Mouse (Mus musculus): ENCODE results near the gene Uqcc3. TPM values are rescaled to one million over a fixed set of nuclear protein-coding genes. Genes with fewer than 3 reads are reported as not detected.
A peak's percentile ranks its signal among the peaks of the same experiment; 100 is the strongest.

Gene Uqcc3
- polyA plus RNA-seq, 1 experiment from 2014 or later = 37.8 TPM

GRCm38 (mm10) chr19:8892829-8893766 is 12.4 kb upstream of the Uqcc3 start, which contains the start of gene Ints5:
TSS of gene Ints5 (plus strand) at chr19:8893005.
- peaks cover 45% of the 10 kb centered on the region for H3K36me3 ChIP-seq
- peaks cover 69% of the 10 kb centered on the region for H3K4me1 ChIP-seq (replicated peaks)
- DNase-seq = peak; percentile 77
- ATAC-seq (ENCODE audit: low read depth) = peak; percentile 56
- no peaks in the 10 kb centered on the region for H3K9me3 ChIP-seq (replicated peaks)
- 1% methylated on average over 54 of the region's 54 CpGs for WGBS (ENCODE audit: insufficient replicate concordance)
- no peaks in the 10 kb centered on the region for H3K27me3 ChIP-seq
- peak within 1 kb of the TSS; percentile 96 for H3K9ac ChIP-seq
- peak within 1 kb of the TSS; percentile 91 for H3K4me3 ChIP-seq (replicated peaks)
- H3K4me2 ChIP-seq = peak within 1 kb of the TSS; percentile 80
- H3K27ac ChIP-seq = peak within 1 kb of the TSS; percentile 94

DNA sequence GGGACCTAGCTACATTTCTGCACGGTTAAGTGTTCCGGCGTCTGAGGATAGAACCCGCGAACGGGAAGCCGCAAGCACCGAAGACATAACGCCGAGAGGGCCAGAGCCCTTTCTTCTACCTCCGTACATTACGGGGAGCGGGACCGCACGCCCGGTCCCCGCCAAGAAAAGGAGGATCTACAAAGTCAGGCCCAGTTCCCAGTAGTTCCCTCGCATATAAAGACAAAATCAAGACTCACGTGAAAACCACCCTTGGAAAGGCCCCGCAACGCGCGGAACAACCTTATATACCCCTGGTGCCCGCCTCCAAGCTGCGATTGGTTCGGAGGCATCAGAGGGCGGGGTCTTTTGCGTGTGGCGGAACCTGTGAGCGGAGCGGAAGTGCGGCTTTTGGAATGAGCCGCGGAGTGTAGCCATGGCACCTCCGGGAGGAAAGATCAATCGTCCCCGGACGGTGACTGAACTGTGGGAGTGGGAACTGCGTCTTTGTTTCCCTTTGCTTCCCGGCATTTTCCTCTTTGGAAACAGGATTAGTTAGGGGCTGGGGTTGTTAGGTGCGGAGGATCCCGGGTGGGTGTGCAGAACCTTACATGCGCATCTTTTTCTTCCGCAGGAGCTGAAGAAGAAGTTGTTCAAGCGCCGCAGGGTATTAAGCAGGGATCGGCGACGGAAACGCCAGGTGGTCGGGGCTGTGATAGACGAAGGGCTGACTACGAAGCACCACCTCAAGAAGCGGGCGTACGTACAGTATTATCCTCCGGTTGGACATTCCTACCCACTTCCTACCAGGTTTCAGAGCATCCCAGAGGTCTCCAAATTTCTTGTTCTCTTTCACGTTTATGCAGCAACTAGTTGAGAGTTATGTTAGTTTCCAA is 8.0 kb upstream of the Uqcc3 start, which contains the start of the genes 1810009A15Rik and Gm49416:
Gene 1810009A15Rik (plus strand): TSS at position 343 of the 875 bp plus-strand sequence.
Gene Gm49416 (plus strand): TSS at position 416 of the 875 bp plus-strand sequence.
- peaks cover 53% of the 10 kb centered on the region for H3K4me1 ChIP-seq (replicated peaks)
- peak; percentile 91 for ATAC-seq (ENCODE audit: low read depth)
- under 1% methylated on average over 58 of the region's 58 CpGs for WGBS (ENCODE audit: insufficient replicate concordance)

GRCm38 (mm10) chr19:8887585-8888463 is 7.1 kb upstream of the Uqcc3 start:
- Histone ChIP-seq H3K27me3 (no peaks in the 10 kb centered on the region), H3K36me3 (peaks cover 19% of the 10 kb centered on the region), H3K9me3 (replicated peaks) (no peaks in the 10 kb centered on the region), H3K27ac (peak overlapping the region; percentile 89), H3K4me2 (peak overlapping the region; percentile 84), H3K4me1 (replicated peaks) (peaks cover 49% of the 10 kb centered on the region), H3K9ac (peak overlapping the region; percentile 83), H3K4me3 (replicated peaks) (peak overlapping the region; percentile 73)
- no peak for ATAC-seq (ENCODE audit: low read depth)
- DNase-seq = no peak
- 7% methylated on average over 19 of the region's 19 CpGs for WGBS (ENCODE audit: insufficient replicate concordance)

More for the DNA sequence above, 8.0 kb upstream of the Uqcc3 start, which contains the start of the genes 1810009A15Rik and Gm49416:
- H3K4me2 ChIP-seq = peak within 1 kb of the TSS; percentile 84
- no peaks in the 10 kb centered on the region for H3K9me3 ChIP-seq (replicated peaks)
- H3K9ac ChIP-seq = peak within 1 kb of the TSS; percentile 85
- DNase-seq = peak; percentile 94
- peak within 1 kb of the TSS; percentile 89 for H3K27ac ChIP-seq
- H3K4me3 ChIP-seq (replicated peaks) = peak within 1 kb of the TSS; percentile 73
- H3K27me3 ChIP-seq = no peaks in the 10 kb centered on the region
- H3K36me3 ChIP-seq = peaks cover 19% of the 10 kb centered on the region

GRCm38 (mm10) chr19:8886916-8887584 is 6.3 kb upstream of the Uqcc3 start:
- H3K27me3 ChIP-seq = no peaks in the 10 kb centered on the region
- H3K4me3 ChIP-seq (replicated peaks) = peak overlapping the region; percentile 73
- peak overlapping the region; percentile 84 for H3K4me2 ChIP-seq
- 50% methylated on average over 1 of the region's 1 CpGs for WGBS (ENCODE audit: insufficient replicate concordance)
- ATAC-seq (ENCODE audit: low read depth) (no peak), DNase-seq (no peak)
- peaks cover 43% of the 10 kb centered on the region for H3K4me1 ChIP-seq (replicated peaks)
- H3K9ac ChIP-seq = peak overlapping the region; percentile 83
- peak overlapping the region; percentile 89 for H3K27ac ChIP-seq
- no peaks in the 10 kb centered on the region for H3K9me3 ChIP-seq (replicated peaks)
- H3K36me3 ChIP-seq = peaks cover 19% of the 10 kb centered on the region

DNA sequence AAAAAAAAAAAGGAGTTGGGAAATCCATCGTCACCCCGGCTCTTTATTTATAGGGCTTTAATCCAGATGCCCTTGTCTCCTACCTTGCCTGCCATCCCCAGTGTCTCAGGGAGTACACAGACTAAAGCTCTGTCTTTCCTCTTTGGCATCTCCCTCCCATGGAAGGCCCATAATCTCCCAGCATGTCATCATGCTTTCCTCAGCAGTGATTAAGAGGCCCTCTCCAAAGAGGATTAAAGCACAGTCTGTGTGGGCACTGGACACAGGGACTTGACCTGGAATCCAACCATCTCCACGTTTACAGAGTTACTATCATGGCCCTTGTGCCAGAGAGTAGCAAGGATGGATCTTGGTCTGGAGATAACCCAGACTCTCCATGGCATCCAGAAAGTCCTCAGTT is 2.9 kb upstream of the Uqcc3 start, which contains the start of the genes Lbhd1 and Gm49403:
Gene Lbhd1 (plus strand): TSS at position 117 of the 400 bp plus-strand sequence.
Gene Gm49403 (plus strand): TSS at position 315 of the 400 bp plus-strand sequence.
- no peak for ATAC-seq (ENCODE audit: low read depth)
- no peak for DNase-seq
- Histone ChIP-seq H3K4me3 (replicated peaks) (no peak within 1 kb of the TSS), H3K4me1 (replicated peaks) (peaks cover 35% of the 10 kb centered on the region), H3K9ac (no peak within 1 kb of the TSS), H3K9me3 (replicated peaks) (no peaks in the 10 kb centered on the region), H3K4me2 (no peak within 1 kb of the TSS), H3K36me3 (no peaks in the 10 kb centered on the region), H3K27ac (no peak within 1 kb of the TSS), H3K27me3 (no peaks in the 10 kb centered on the region)
- 69% methylated on average over 3 of the region's 3 CpGs for WGBS (ENCODE audit: insufficient replicate concordance)

- H3K4me2 ChIP-seq = peak overlapping the region; percentile 89
- H3K9me3 ChIP-seq (replicated peaks) = no peaks in the 10 kb centered on the region
- peak overlapping the region; percentile 90 for H3K9ac ChIP-seq
- H3K27ac ChIP-seq = no peak overlapping the region
- H3K27me3 ChIP-seq = no peaks in the 10 kb centered on the region
- ATAC-seq (ENCODE audit: low read depth) (no peak; the same call in 1 of the 2 replicates), DNase-seq (no peak)
- peak overlapping the region; percentile 91 for H3K4me3 ChIP-seq (replicated peaks)
- 11% methylated on average over 3 of the region's 3 CpGs for WGBS (ENCODE audit: insufficient replicate concordance)
- peaks cover 13% of the 10 kb centered on the region for H3K36me3 ChIP-seq
- peaks cover 18% of the 10 kb centered on the region for H3K4me1 ChIP-seq (replicated peaks)
These were observed 290 bp upstream of the Uqcc3 start for GRCm38 (mm10) chr19:8881034-8881392.

DNA sequence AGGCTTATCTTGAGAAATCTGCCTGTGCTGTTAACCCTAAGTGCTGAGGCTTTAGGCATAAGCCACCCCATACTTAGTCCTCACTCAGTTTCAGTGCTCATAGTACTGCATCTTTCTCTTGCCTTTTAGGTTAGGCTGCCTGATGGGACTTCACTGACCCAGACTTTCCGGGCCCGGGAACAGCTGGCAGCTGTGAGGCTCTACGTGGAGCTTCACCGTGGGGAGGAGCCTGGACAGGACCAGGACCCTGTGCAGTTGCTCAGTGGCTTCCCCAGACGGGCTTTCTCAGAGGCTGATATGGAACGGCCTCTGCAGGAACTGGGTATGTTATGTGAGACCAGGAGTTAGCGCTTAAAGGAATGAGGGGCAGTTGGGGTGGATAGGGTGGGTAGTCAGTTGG is 5.7 kb downstream of the Uqcc3 start:
- Histone ChIP-seq H3K9me3 (replicated peaks) (no peaks in the 10 kb centered on the region), H3K27me3 (no peaks in the 10 kb centered on the region), H3K36me3 (peaks cover 44% of the 10 kb centered on the region), H3K4me1 (replicated peaks) (peaks cover 48% of the 10 kb centered on the region), H3K9ac (no peak overlapping the region; the same call in 1 of the 2 replicates), H3K27ac (0 out of 2 replicates have a peak overlapping the region, but pooled peaks have one; percentile 1), H3K4me2 (no peak overlapping the region), H3K4me3 (replicated peaks) (no peak overlapping the region)
- DNase-seq = no peak
- WGBS (ENCODE audit: insufficient replicate concordance) = 86% methylated on average over 7 of the region's 7 CpGs
- ATAC-seq (ENCODE audit: low read depth) = no peak

DNA sequence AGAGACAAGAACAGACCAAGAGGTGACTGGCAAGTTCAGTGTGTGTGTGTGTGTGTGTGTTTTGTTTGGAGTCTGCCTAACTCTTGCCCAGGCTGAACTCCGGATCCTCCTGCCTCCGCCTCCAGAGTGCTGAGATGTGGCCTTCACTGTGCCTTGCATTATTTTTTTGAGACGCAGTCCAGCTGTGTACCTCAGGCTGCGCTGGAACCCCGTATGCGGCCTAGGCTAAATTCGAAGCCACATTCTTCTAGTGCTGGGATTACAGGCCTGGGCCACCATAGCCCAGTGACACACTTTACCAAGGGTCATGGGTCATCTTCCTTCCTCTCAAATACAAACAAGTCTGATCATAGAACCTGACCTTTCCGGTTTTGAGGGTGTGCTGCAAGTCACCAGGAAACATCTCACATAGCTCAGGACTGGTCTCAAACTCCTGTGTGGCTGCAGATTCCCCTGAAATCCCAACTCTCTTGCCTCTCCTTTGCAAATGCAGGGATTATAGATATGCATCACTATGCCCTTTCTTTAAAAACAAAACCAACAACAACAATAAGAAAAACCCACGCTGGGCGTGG is 8.4 kb downstream of the Uqcc3 start:
- H3K4me1 ChIP-seq (replicated peaks) = peaks cover 49% of the 10 kb centered on the region
- ATAC-seq (ENCODE audit: low read depth) (no peak), DNase-seq (no peak)
- H3K9ac ChIP-seq = peak overlapping the region; percentile 98
- WGBS (ENCODE audit: insufficient replicate concordance) = 62% methylated on average over 10 of the region's 10 CpGs
- peak overlapping the region; percentile 85 for H3K4me2 ChIP-seq
- H3K27me3 ChIP-seq = no peaks in the 10 kb centered on the region
- H3K36me3 ChIP-seq = peaks cover 42% of the 10 kb centered on the region
- no peaks in the 10 kb centered on the region for H3K9me3 ChIP-seq (replicated peaks)
- H3K27ac ChIP-seq = peak overlapping the region; percentile 92
- peak overlapping the region; percentile 99 for H3K4me3 ChIP-seq (replicated peaks)

DNA sequence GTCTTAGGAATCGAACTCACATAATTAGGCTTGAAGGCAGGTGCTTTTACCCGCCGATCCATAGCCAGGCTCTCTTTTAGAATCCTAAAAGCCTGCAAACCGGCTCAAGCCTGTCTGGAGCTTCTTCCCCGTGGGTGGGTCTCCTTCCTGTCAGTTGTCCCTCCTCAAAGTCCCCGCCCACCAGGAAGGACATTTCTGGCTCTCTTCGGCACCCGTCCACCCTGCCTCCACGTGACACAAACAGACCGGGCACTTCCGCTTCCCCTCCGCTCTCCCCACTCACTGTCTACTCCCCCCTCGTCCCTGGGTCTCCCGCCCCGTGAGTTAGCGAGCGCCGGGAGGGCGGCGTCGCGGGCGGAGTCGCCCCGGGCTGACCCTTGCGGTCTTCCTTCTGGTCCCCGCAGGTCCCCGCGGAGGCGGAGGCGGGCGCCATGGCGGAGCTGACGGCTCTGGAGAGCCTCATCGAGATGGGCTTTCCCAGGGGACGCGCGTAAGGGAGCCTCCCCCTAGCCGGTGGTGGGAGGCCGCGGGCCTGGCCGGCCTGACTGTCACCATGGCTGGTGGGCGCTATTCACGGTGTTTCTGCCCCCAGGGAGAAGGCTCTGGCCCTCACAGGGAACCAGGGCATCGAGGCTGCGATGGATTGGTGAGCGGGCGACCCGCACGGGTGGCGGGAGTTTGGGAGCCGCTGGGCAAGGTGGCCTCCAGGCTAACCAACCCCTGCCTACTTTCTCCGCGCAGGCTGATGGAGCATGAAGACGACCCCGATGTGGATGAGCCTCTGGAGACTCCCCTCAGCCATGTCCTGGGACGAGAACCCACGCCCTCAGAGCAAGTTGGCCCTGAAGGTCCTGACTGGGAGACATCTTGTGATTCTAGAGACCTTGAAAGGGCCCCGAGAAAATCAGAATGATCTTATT is 9.2 kb downstream of the Uqcc3 start, which contains the start of gene Ubxn1:
Gene Ubxn1 (plus strand): TSS at position 230 of the 920 bp plus-strand sequence.
- Histone ChIP-seq H3K27ac (peak within 1 kb of the TSS; percentile 92), H3K9ac (peak within 1 kb of the TSS; percentile 98), H3K4me1 (replicated peaks) (peaks cover 49% of the 10 kb centered on the region), H3K36me3 (peaks cover 36% of the 10 kb centered on the region), H3K4me3 (replicated peaks) (peak within 1 kb of the TSS; percentile 99), H3K9me3 (replicated peaks) (no peaks in the 10 kb centered on the region), H3K27me3 (no peaks in the 10 kb centered on the region), H3K4me2 (peak within 1 kb of the TSS; percentile 85)
- DNase-seq (peak; percentile 97), ATAC-seq (ENCODE audit: low read depth) (peak; percentile 95)
- WGBS (ENCODE audit: insufficient replicate concordance) = under 1% methylated on average over 59 of the region's 59 CpGs

All from liver, embryonic 13.5 days (tissue).